Mouse (Mus musculus) MEL (cell line): ENCODE measurements around the gene Usp37. TPM values are rescaled to one million over a fixed set of nuclear protein-coding genes. Genes with fewer than 3 reads are reported as not detected.

Source experiments
- DNase-seq: peaks from one replicate; pipeline ENCODE4 v3.0.0; 2011; ENCODE audit warnings: low read depth, low spot score
- H3K27ac ChIP-seq: 2 replicates; pipeline ENCODE4 v1.5.1; 2012; ENCODE audit warnings: low read depth, mild to moderate bottlenecking, control low read depth, low read length, moderate library complexity; ENCODE audit not compliant: control insufficient read depth
- H3K27me3 ChIP-seq, 2 experiments: fragments of 150-350 bp in 1 of 2; sonication (generic) in 1 of 2; 2 replicates each; pipeline ENCODE4 v1.6.1; 2012; ENCODE audit warnings: low read length in 2 of 2, mild to moderate bottlenecking in 2 of 2, improper control_type of control experiment in 1 of 2, moderate library complexity in 1 of 2; ENCODE audit not compliant: insufficient read depth in 2 of 2, control insufficient read depth in 1 of 2
- H3K36me3 ChIP-seq, 2 experiments: 2 replicates each; pipeline ENCODE4 v1.6.1; 2012 to 2014; ENCODE audit warnings: low read length in 2 of 2, improper control_type of control experiment in 1 of 2, inconsistent platforms in 1 of 2, mild to moderate bottlenecking in 1 of 2; ENCODE audit not compliant: insufficient read depth in 2 of 2, control insufficient read depth in 1 of 2
- H3K4me1 ChIP-seq, 2 experiments: fragments of 150-350 bp in 1 of 2; sonication (generic) in 1 of 2; 2 replicates each; pipeline ENCODE4 v1.6.1; 2012; ENCODE audit warnings: low read length in 2 of 2, improper control_type of control experiment in 1 of 2, mild to moderate bottlenecking in 1 of 2; ENCODE audit not compliant: insufficient read depth in 2 of 2, control insufficient read depth in 1 of 2
- H3K4me3 ChIP-seq, 2 experiments: fragments of 150-350 bp in 1 of 2; sonication (generic) in 1 of 2; 2 replicates each; pipeline ENCODE4 v1.5.1; 2012; ENCODE audit warnings: low read depth in 2 of 2, low read length in 2 of 2, mild to moderate bottlenecking in 2 of 2, moderate library complexity in 2 of 2, control low read depth in 1 of 2, improper control_type of control experiment in 1 of 2; ENCODE audit not compliant: control insufficient read depth in 1 of 2, insufficient read depth in 1 of 2
- H3K79me2 ChIP-seq: 2 replicates; pipeline ENCODE4 v1.6.1; 2012; ENCODE audit warnings: mild to moderate bottlenecking, low read length, moderate library complexity; ENCODE audit not compliant: control insufficient read depth, poor library complexity, insufficient read depth
- H3K9ac ChIP-seq: 2 replicates; pipeline ENCODE4 v1.6.1; 2012; ENCODE audit warnings: low read depth, mild to moderate bottlenecking, control low read depth, low read length, moderate library complexity; ENCODE audit not compliant: control insufficient read depth, poor library complexity, severe bottlenecking
- H3K9me3 ChIP-seq: fragments of 150-350 bp; sonication (generic); replicated peaks from 2 replicates; pipeline ENCODE4 v1.6.1; 2012; ENCODE audit warnings: mild to moderate bottlenecking, low read length, improper control_type of control experiment, moderate library complexity; ENCODE audit not compliant: insufficient read depth
- BHLHE40 ChIP-seq: IDR thresholded peaks from 2 replicates; pipeline ENCODE4 v1.6.1; 2012; ENCODE audit warnings: low read depth, mild to moderate bottlenecking, inconsistent platforms, low read length, improper control_type of control experiment, borderline replicate concordance
- CHD1 ChIP-seq: IDR thresholded peaks from 2 replicates; pipeline ENCODE4 v1.6.1; 2012; ENCODE audit warnings: low read depth, mild to moderate bottlenecking, inconsistent platforms, low read length, improper control_type of control experiment
- CHD2 ChIP-seq: IDR thresholded peaks from 2 replicates; pipeline ENCODE4 v1.6.1; 2011; ENCODE audit warnings: low read length, improper control_type of control experiment
- CTCF ChIP-seq, 3 experiments: IDR thresholded peaks in 2 of 3; conservative IDR thresholded peaks in 1 of 3; 2 replicates each; pipeline ENCODE4 v1.5.1; 2011 to 2012; ENCODE audit warnings: low read length in 3 of 3, low read depth in 2 of 3, mild to moderate bottlenecking in 2 of 3, improper control_type of control experiment in 1 of 3, inconsistent platforms in 1 of 3, mixed read lengths in 1 of 3, moderate library complexity in 1 of 3; ENCODE audit not compliant: control insufficient read depth in 1 of 3, insufficient read depth in 1 of 3, poor library complexity in 1 of 3, severe bottlenecking in 1 of 3
- E2F4 ChIP-seq: IDR thresholded peaks from 2 replicates; pipeline ENCODE4 v1.6.1; 2011; ENCODE audit warnings: low read depth, low read length, improper control_type of control experiment, borderline replicate concordance
- EP300 ChIP-seq, 2 experiments: IDR thresholded peaks; 2 replicates each; pipeline ENCODE4 v1.6.1; 2011; ENCODE audit warnings: improper control_type of control experiment in 2 of 2, low read length in 2 of 2, low read depth in 1 of 2, mild to moderate bottlenecking in 1 of 2
- ETS1 ChIP-seq: IDR thresholded peaks from 2 replicates; pipeline ENCODE4 v1.6.1; 2012; ENCODE audit warnings: low read depth, mild to moderate bottlenecking, inconsistent platforms, low read length, improper control_type of control experiment, moderate library complexity
- GABPA ChIP-seq: IDR thresholded peaks from 2 replicates; pipeline ENCODE4 v1.6.1; 2012; ENCODE audit warnings: low read depth, mild to moderate bottlenecking, inconsistent platforms, low read length, improper control_type of control experiment, moderate library complexity
- GATA1 ChIP-seq: IDR thresholded peaks from 2 replicates; pipeline ENCODE4 v1.6.1; 2011; ENCODE audit warnings: low read depth, low read length, improper control_type of control experiment
- HCFC1 ChIP-seq: IDR thresholded peaks from 2 replicates; pipeline ENCODE4 v1.6.1; 2012; ENCODE audit warnings: low read depth, mild to moderate bottlenecking, inconsistent platforms, low read length, improper control_type of control experiment, moderate library complexity
- JUND ChIP-seq: IDR thresholded peaks from 2 replicates; pipeline ENCODE4 v1.6.1; 2011; ENCODE audit warnings: low read depth, mild to moderate bottlenecking, improper control_type of control experiment, low read length
- KAT2A ChIP-seq: conservative IDR thresholded peaks from 2 replicates; pipeline ENCODE4 v1.6.1; 2012; ENCODE audit warnings: low read depth, low read length, improper control_type of control experiment, inconsistent platforms
- MEF2A ChIP-seq: IDR thresholded peaks from 2 replicates; pipeline ENCODE4 v1.6.1; 2014; ENCODE audit warnings: low read depth, mild to moderate bottlenecking, inconsistent platforms, low read length, improper control_type of control experiment; ENCODE audit not compliant: poor library complexity, insufficient replicate concordance, severe bottlenecking; ENCODE audit errors: extremely low read depth
- MXI1 ChIP-seq: IDR thresholded peaks from 2 replicates; pipeline ENCODE4 v1.6.1; 2011; ENCODE audit warnings: mild to moderate bottlenecking, low read depth, low read length, improper control_type of control experiment
- MYC ChIP-seq: IDR thresholded peaks from 2 replicates; pipeline ENCODE4 v1.6.1; 2011; ENCODE audit warnings: low read depth, mild to moderate bottlenecking, low read length, improper control_type of control experiment, moderate library complexity
- NRF1 ChIP-seq: IDR thresholded peaks from 2 replicates; pipeline ENCODE4 v1.6.1; 2014; ENCODE audit warnings: low read depth, mild to moderate bottlenecking, inconsistent platforms, low read length, improper control_type of control experiment, moderate library complexity; ENCODE audit not compliant: poor library complexity, insufficient read depth, severe bottlenecking
- POLR2AphosphoS5 ChIP-seq: IDR thresholded peaks from 2 replicates; pipeline ENCODE4 v1.6.1; 2012; ENCODE audit warnings: low read depth, borderline replicate concordance, mild to moderate bottlenecking, inconsistent platforms, low read length, moderate library complexity, mixed read lengths
- RAD21 ChIP-seq: IDR thresholded peaks from 2 replicates; pipeline ENCODE4 v1.6.1; 2011; ENCODE audit warnings: mild to moderate bottlenecking, low read depth, low read length, improper control_type of control experiment
- RCOR1 ChIP-seq: IDR thresholded peaks from 2 replicates; pipeline ENCODE4 v1.6.1; 2012; ENCODE audit warnings: low read depth, mild to moderate bottlenecking, inconsistent platforms, low read length, improper control_type of control experiment
- SIN3A ChIP-seq: IDR thresholded peaks from 2 replicates; pipeline ENCODE4 v1.6.1; 2012; ENCODE audit warnings: low read length, improper control_type of control experiment, inconsistent platforms
- SMC3 ChIP-seq: IDR thresholded peaks from 2 replicates; pipeline ENCODE4 v1.6.1; 2011; ENCODE audit warnings: low read depth, low read length, improper control_type of control experiment
- TCF12 ChIP-seq: IDR thresholded peaks from 2 replicates; pipeline ENCODE4 v1.6.1; 2014; ENCODE audit warnings: low read depth, mild to moderate bottlenecking, inconsistent platforms, low read length, improper control_type of control experiment, moderate library complexity
- UBTF ChIP-seq: IDR thresholded peaks from 2 replicates; pipeline ENCODE4 v1.6.1; 2012; ENCODE audit warnings: low read depth, mild to moderate bottlenecking, inconsistent platforms, low read length, improper control_type of control experiment, moderate library complexity, borderline replicate concordance; ENCODE audit not compliant: insufficient read depth
- USF1 ChIP-seq: IDR thresholded peaks from 2 replicates; pipeline ENCODE4 v1.6.1; 2014; ENCODE audit warnings: low read depth, mild to moderate bottlenecking, inconsistent platforms, low read length, improper control_type of control experiment, moderate library complexity
- USF2 ChIP-seq, 2 experiments: IDR thresholded peaks; 2 replicates each; pipeline ENCODE4 v1.6.1; 2011 to 2012; ENCODE audit warnings: improper control_type of control experiment in 2 of 2, low read length in 2 of 2, borderline replicate concordance in 1 of 2, inconsistent platforms in 1 of 2, low read depth in 1 of 2, mild to moderate bottlenecking in 1 of 2; ENCODE audit not compliant: insufficient read depth in 1 of 2
- ZC3H11A ChIP-seq: IDR thresholded peaks from 2 replicates; pipeline ENCODE4 v1.6.1; 2012; ENCODE audit warnings: low read depth, mild to moderate bottlenecking, inconsistent platforms, low read length, improper control_type of control experiment
- ZKSCAN1 ChIP-seq: IDR thresholded peaks from 2 replicates; pipeline ENCODE4 v1.6.1; 2012; ENCODE audit warnings: low read depth, mild to moderate bottlenecking, inconsistent platforms, low read length, improper control_type of control experiment, moderate library complexity
- ZNF384 ChIP-seq: IDR thresholded peaks from 2 replicates; pipeline ENCODE4 v1.6.1; 2012; ENCODE audit warnings: low read depth, mild to moderate bottlenecking, inconsistent platforms, low read length, improper control_type of control experiment
- polyA plus RNA-seq, 2 experiments: library from polyadenylated mRNA; stranded (reverse) in 1 of 2; unstranded in 1 of 2; fragments of >175 nt in 1 of 2; fragments of >200 nt in 1 of 2; gene quantifications; 2 replicates each; pipeline versions ENCODE4 v1.2.1 to v1.2.4; 2012; ENCODE audit warnings: low replicate concordance in 2 of 2, low read depth in 1 of 2; ENCODE audit not compliant: insufficient read length in 2 of 2, insufficient read depth in 1 of 2, missing spikeins in 1 of 2
- total RNA-seq: library from RNA; depleted of rRNA; stranded (reverse); fragments of 300-350 nt; gene quantifications from 2 replicates; pipeline ENCODE4 v1.2.3, GENCODE M21; 2012

The Usp37 gene
- total and polyA plus RNA-seq, 3 experiments: 17.8 to 77.6 (median 24.0) TPM

GRCm38 (mm10) chr1:74404206-74404605 is 139.9 kb downstream of the Usp37 start:
- no peak overlapping the region for H3K9ac ChIP-seq
- TF ChIP-seq HCFC1: no peak
- TF ChIP-seq MYC: no peak
- no peak for TF ChIP-seq E2F4
- no peak for TF ChIP-seq MEF2A
- TF ChIP-seq UBTF: no peak
- no peak for TF ChIP-seq POLR2AphosphoS5
- no peak for TF ChIP-seq RAD21
- TF ChIP-seq GATA1: no peak
- no peak for TF ChIP-seq NRF1
- TF ChIP-seq SMC3: no peak
- no peak for TF ChIP-seq CTCF (IDR thresholded peaks at IDR 0.05 in 2 of 3, conservative IDR thresholded peaks at IDR 0.05 in 1 of 3; ENCODE audit: control insufficient read depth in 1 of 3, insufficient read depth in 1 of 3, low read depth in 2 of 3, low read length in 3 of 3, poor library complexity in 1 of 3, severe bottlenecking in 1 of 3)
- TF ChIP-seq CHD1: no peak
- no peak for TF ChIP-seq RCOR1
- TF ChIP-seq USF2 (IDR thresholded peaks at IDR 0.05; ENCODE audit: borderline replicate concordance in 1 of 2, insufficient read depth in 1 of 2, low read depth in 1 of 2, low read length in 2 of 2): no peak
- TF ChIP-seq BHLHE40: no peak
- no peak for TF ChIP-seq KAT2A
- TF ChIP-seq JUND: no peak
- no peak for TF ChIP-seq ZC3H11A
- no peak for TF ChIP-seq ZKSCAN1
- H3K9me3 ChIP-seq: no peaks in the 10 kb centered on the region
- peaks cover 0 to 18% of the 10 kb centered on the region in 2 experiments; a peak in 2 of 4 replicates for H3K36me3 ChIP-seq
- peaks cover 0 to 18% of the 10 kb centered on the region in 2 experiments; a peak in 2 of 4 replicates for H3K4me1 ChIP-seq
- no peaks in the 10 kb centered on the region for H3K27me3 ChIP-seq
- no peaks in the 10 kb centered on the region for H3K79me2 ChIP-seq
- no peak for DNase-seq
- H3K27ac ChIP-seq: no peak overlapping the region
- no peak overlapping the region for H3K4me3 ChIP-seq

- no peaks in the 10 kb centered on the region; the same call in 1 of the 2 replicates for H3K79me2 ChIP-seq
- no peak for TF ChIP-seq ZNF384
- no peak for TF ChIP-seq CHD1
- TF ChIP-seq CHD2: no peak
- 0 out of 2 replicates have a peak, but pooled peaks have one; percentile 33 for TF ChIP-seq SIN3A
- TF ChIP-seq ETS1: 0 out of 2 replicates have a peak, but pooled peaks have one; percentile 21
- peak; percentile 50 to 52; a peak in 3 of 4 replicates for TF ChIP-seq EP300 (IDR thresholded peaks at IDR 0.05; ENCODE audit: low read depth in 1 of 2, low read length in 2 of 2)
- no peak for TF ChIP-seq SMC3
- TF ChIP-seq BHLHE40: no peak
- no peak for TF ChIP-seq NRF1
- no peak for TF ChIP-seq E2F4
- no peak for TF ChIP-seq MXI1
- TF ChIP-seq USF1: no peak
- TF ChIP-seq GATA1: peak; percentile 79
- no peak for TF ChIP-seq GABPA
- no peak for TF ChIP-seq POLR2AphosphoS5
- no peak for TF ChIP-seq TCF12
- H3K9me3 ChIP-seq: no peaks in the 10 kb centered on the region
- peak overlapping the region; percentile 21 for H3K27ac ChIP-seq
- H3K36me3 ChIP-seq: peaks cover 0 to 21% of the 10 kb centered on the region in 2 experiments; a peak in 2 of 4 replicates
- H3K9ac ChIP-seq: peak overlapping the region; percentile 41
- H3K4me3 ChIP-seq: peak overlapping the region; percentile 33 to 54
- peak; percentile 59 for DNase-seq
- no peaks in the 10 kb centered on the region for H3K27me3 ChIP-seq
- peaks cover 0 to 22% of the 10 kb centered on the region in 2 experiments; a peak in 2 of 4 replicates for H3K4me1 ChIP-seq
Observed at GRCm38 (mm10) chr1:74401015-74401702, 142.9 kb downstream of the Usp37 start.
